Mouse (Mus musculus): Measurements from ENCODE around the gene Tsnaxip1. TPM values are rescaled to one million over a fixed set of nuclear protein-coding genes. Genes with fewer than 3 reads are reported as not detected.
"Not testable (repeated sequence)": the region's sequence is repeated elsewhere in the genome, so short reads cannot be mapped to it uniquely, and the experiment has no call there.

Gene Tsnaxip1
- polyA plus RNA-seq, 1 experiment from 2014 or later: 1.1 TPM

GRCm38 (mm10) chr8:105820925-105821324 lies 6.6 kb upstream of the Tsnaxip1 start:
- 0 out of 2 replicates have a peak, but pooled peaks have one; percentile 31 for ATAC-seq (ENCODE audit: low FRiP score, low read depth)
- H3K4me3 ChIP-seq: no peak overlapping the region
- no peak overlapping the region for H3K9ac ChIP-seq
- H3K36me3 ChIP-seq: peaks cover 34% of the 10 kb centered on the region
- 100% methylated on average over 1 of the region's 1 CpGs for WGBS
- H3K27me3 ChIP-seq: no peaks in the 10 kb centered on the region
- H3K4me1 ChIP-seq (replicated peaks): peaks cover 18% of the 10 kb centered on the region
- no peak overlapping the region for H3K27ac ChIP-seq (replicated peaks)
- H3K4me2 ChIP-seq: no peak overlapping the region
- no peaks in the 10 kb centered on the region for H3K9me3 ChIP-seq

GRCm38 (mm10) chr8:105825506-105825905 lies 2.0 kb upstream of the Tsnaxip1 start:
- Histone ChIP-seq H3K9me3 (no peaks in the 10 kb centered on the region), H3K4me3 (peak overlapping the region; percentile 99), H3K27me3 (no peaks in the 10 kb centered on the region), H3K4me1 (replicated peaks) (peaks cover 29% of the 10 kb centered on the region), H3K9ac (peak overlapping the region; percentile 95), H3K27ac (replicated peaks) (no peak overlapping the region), H3K36me3 (peaks cover 30% of the 10 kb centered on the region), H3K4me2 (peak overlapping the region; percentile 94)
- no peak for ATAC-seq (ENCODE audit: low FRiP score, low read depth)
- WGBS: 77% methylated on average over 4 of the region's 4 CpGs

- no peaks in the 10 kb centered on the region for H3K9me3 ChIP-seq
- H3K4me2 ChIP-seq: peak overlapping the region; percentile 94
- H3K4me3 ChIP-seq: peak overlapping the region; percentile 99
- H3K36me3 ChIP-seq: peaks cover 25% of the 10 kb centered on the region
- H3K9ac ChIP-seq: peak overlapping the region; percentile 95
- 11% methylated on average over 4 of the region's 4 CpGs for WGBS
- peak overlapping the region; percentile 81 for H3K27ac ChIP-seq (replicated peaks)
- H3K4me1 ChIP-seq (replicated peaks): peaks cover 29% of the 10 kb centered on the region
- no peak for ATAC-seq (ENCODE audit: low FRiP score, low read depth)
- no peaks in the 10 kb centered on the region for H3K27me3 ChIP-seq
These were observed 1.2 kb upstream of the Tsnaxip1 start for GRCm38 (mm10) chr8:105826379-105826778.

DNA sequence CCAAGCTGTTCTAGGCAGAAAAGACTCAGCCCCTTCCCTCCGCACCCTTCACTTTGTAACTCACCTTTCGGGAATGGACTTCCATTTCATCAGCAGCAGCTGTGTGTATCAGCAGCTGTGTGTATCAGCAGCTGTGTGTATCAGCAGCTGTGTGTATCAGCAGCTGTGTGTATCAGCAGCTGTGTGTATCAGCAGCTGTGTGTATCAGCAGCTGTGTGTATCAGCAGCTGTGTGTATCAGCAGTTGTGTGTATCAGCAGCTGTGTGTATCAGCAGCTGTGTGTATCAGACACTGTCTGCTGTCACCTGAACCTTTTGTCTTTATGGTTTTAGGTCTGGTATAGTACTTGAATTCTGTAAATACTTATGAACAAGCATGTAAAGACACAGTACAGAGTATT lies 6.2 kb downstream of the Tsnaxip1 start:
- H3K4me2 ChIP-seq; H3K9ac ChIP-seq; H3K4me1 ChIP-seq (replicated peaks); H3K27me3 ChIP-seq; H3K27ac ChIP-seq (replicated peaks); H3K9me3 ChIP-seq; ATAC-seq (ENCODE audit: low FRiP score, low read depth); H3K36me3 ChIP-seq; H3K4me3 ChIP-seq: not testable (repeated sequence)
- 87% methylated on average over 2 of the region's 2 CpGs for WGBS

GRCm38 (mm10) chr8:105835318-105835717 lies 7.8 kb downstream of the Tsnaxip1 start:
- ATAC-seq (ENCODE audit: low FRiP score, low read depth): no peak
- Histone ChIP-seq H3K27ac (replicated peaks) (no peak overlapping the region), H3K36me3 (no peaks in the 10 kb centered on the region), H3K4me2 (no peak overlapping the region), H3K27me3 (no peaks in the 10 kb centered on the region), H3K4me1 (replicated peaks) (no peaks in the 10 kb centered on the region), H3K4me3 (no peak overlapping the region), H3K9me3 (no peaks in the 10 kb centered on the region), H3K9ac (no peak overlapping the region)
- 29% methylated on average over 11 of the region's 11 CpGs for WGBS

DNA sequence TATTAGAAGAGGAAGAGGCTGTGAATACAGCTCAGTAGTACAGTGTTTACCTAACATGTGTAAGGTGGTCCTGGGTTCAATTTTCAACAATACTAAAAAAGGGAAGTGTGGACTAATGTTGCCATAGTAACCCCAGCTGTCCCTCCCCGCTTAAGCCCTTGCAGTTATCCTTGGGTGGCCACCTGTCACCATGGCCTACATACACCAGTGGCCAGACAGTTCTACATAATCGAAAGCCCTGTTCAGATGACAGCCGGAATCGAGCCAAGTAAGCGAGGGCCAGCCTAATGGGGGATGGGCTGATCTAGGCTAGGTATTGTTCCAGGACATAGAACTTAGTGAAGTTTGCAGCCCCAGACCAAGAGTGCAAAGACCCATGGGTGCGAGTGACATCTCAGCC lies 9.5 kb downstream of the Tsnaxip1 start:
- no peaks in the 10 kb centered on the region for H3K9me3 ChIP-seq
- H3K4me2 ChIP-seq: no peak overlapping the region
- H3K4me1 ChIP-seq (replicated peaks): no peaks in the 10 kb centered on the region
- H3K36me3 ChIP-seq: no peaks in the 10 kb centered on the region
- no peak overlapping the region for H3K4me3 ChIP-seq
- no peak overlapping the region for H3K27ac ChIP-seq (replicated peaks)
- ATAC-seq (ENCODE audit: low FRiP score, low read depth): no peak
- 81% methylated on average over 6 of the region's 6 CpGs for WGBS
- no peak overlapping the region for H3K9ac ChIP-seq
- no peaks in the 10 kb centered on the region for H3K27me3 ChIP-seq

GRCm38 (mm10) chr8:105839209-105839608 lies 11.7 kb downstream of the Tsnaxip1 start:
- no peak overlapping the region for H3K4me2 ChIP-seq
- 89% methylated on average over 5 of the region's 5 CpGs for WGBS
- no peak overlapping the region for H3K27ac ChIP-seq (replicated peaks)
- ATAC-seq (ENCODE audit: low FRiP score, low read depth): no peak
- H3K9ac ChIP-seq: no peak overlapping the region
- H3K4me3 ChIP-seq: no peak overlapping the region
- H3K27me3 ChIP-seq: no peaks in the 10 kb centered on the region
- H3K36me3 ChIP-seq: peaks cover 8% of the 10 kb centered on the region
- H3K4me1 ChIP-seq (replicated peaks): no peaks in the 10 kb centered on the region
- H3K9me3 ChIP-seq: no peaks in the 10 kb centered on the region

GRCm38 (mm10) chr8:105846678-105847077 lies 19.1 kb downstream of the Tsnaxip1 start:
- Histone ChIP-seq H3K4me2 (no peak overlapping the region), H3K27ac (replicated peaks) (no peak overlapping the region), H3K9me3 (no peaks in the 10 kb centered on the region), H3K36me3 (peaks cover 54% of the 10 kb centered on the region), H3K27me3 (no peaks in the 10 kb centered on the region), H3K4me3 (no peak overlapping the region), H3K4me1 (replicated peaks) (peaks cover 7% of the 10 kb centered on the region), H3K9ac (no peak overlapping the region)
- 92% methylated on average over 11 of the region's 11 CpGs for WGBS
- no peak for ATAC-seq (ENCODE audit: low FRiP score, low read depth)

DNA sequence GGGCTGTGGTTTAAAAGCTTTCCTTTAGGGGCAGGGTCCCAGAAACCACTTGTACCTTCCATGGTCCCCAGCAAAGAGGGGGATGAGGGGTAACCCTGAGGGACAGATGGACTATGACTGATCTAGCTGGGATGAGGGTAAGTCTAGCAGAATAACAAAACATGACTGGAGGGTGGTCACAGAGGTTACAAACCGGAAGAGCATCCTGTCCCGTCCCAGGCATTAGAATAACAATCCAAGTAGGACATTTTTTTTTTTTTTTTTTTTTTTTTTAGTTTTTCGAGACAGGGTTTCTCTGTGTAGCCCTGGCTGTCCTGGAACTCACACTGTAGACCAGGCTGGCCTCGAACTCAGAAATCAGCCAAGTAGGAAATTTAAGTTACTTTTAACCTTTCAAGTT lies 22.5 kb downstream of the Tsnaxip1 start:
- Histone ChIP-seq H3K27me3 (no peaks in the 10 kb centered on the region), H3K9ac (no peak overlapping the region), H3K4me2 (0 out of 2 replicates have a peak overlapping the region, but pooled peaks have one; percentile 41), H3K9me3 (no peaks in the 10 kb centered on the region), H3K36me3 (peaks cover 38% of the 10 kb centered on the region), H3K4me1 (replicated peaks) (peaks cover 17% of the 10 kb centered on the region), H3K27ac (replicated peaks) (no peak overlapping the region), H3K4me3 (no peak overlapping the region)
- 86% methylated on average over 4 of the region's 4 CpGs for WGBS
- ATAC-seq (ENCODE audit: low FRiP score, low read depth): no peak

DNA sequence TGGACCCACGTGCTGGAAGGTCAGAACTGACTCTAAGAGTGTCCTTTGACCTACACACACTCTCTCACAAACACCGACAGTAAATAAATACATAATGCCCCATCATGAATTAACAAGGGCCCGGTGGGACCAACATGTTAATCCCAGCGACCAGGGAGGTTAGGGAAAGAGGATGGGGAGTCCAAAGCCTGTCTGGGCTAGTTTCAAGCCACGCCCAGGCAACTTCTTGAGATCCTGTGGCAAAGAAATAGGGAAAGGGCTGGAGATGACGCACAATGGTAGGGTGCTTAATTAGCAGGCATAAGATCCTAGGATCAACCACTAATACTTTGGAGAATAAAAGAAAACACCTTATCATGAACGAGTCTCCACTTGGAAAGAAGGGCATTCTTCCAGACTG lies 23.1 kb downstream of the Tsnaxip1 start:
- H3K27ac ChIP-seq (replicated peaks): no peak overlapping the region
- H3K27me3 ChIP-seq: no peaks in the 10 kb centered on the region
- no peak for ATAC-seq (ENCODE audit: low FRiP score, low read depth)
- 0 out of 2 replicates have a peak overlapping the region, but pooled peaks have one; percentile 0 for H3K4me3 ChIP-seq
- H3K9ac ChIP-seq: no peak overlapping the region
- 83% methylated on average over 7 of the region's 7 CpGs for WGBS
- H3K4me2 ChIP-seq: peak overlapping the region; percentile 41
- H3K4me1 ChIP-seq (replicated peaks): peaks cover 20% of the 10 kb centered on the region
- H3K9me3 ChIP-seq: no peaks in the 10 kb centered on the region
- peaks cover 35% of the 10 kb centered on the region for H3K36me3 ChIP-seq

DNA sequence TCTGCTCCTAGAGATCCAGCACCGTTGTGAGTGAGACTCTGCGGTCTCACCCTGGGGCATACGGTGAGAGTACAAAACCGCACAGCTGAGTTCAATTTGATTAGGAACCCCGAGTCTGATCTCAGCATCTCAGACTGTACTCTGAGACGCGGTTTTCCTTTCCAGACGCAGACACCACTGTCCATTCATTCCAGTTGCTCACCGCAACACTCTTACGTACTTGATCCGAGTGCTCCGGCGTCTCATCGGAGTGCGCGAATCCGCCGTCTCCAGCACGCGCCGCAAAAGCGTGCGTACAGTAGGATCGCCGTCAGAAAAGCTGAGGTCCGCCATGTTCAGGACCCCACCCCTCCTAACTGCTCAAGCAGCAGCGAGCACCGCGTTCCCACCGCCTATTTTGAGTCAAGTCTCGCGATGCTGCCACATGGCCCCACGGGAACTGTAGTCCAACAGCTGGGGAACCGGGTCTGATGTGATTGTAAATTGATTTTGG lies 24.2 kb downstream of the Tsnaxip1 start:
- peaks cover 24% of the 10 kb centered on the region for H3K36me3 ChIP-seq
- H3K4me2 ChIP-seq: peak overlapping the region; percentile 74
- no peaks in the 10 kb centered on the region for H3K27me3 ChIP-seq
- peak; percentile 86 for ATAC-seq (ENCODE audit: low FRiP score, low read depth)
- WGBS: under 1% methylated on average over 34 of the region's 34 CpGs
- peaks cover 31% of the 10 kb centered on the region for H3K4me1 ChIP-seq (replicated peaks)
- H3K9ac ChIP-seq: peak overlapping the region; percentile 63
- peak overlapping the region; percentile 80 for H3K4me3 ChIP-seq
- H3K27ac ChIP-seq (replicated peaks): peak overlapping the region; percentile 84
- H3K9me3 ChIP-seq: no peaks in the 10 kb centered on the region

GRCm38 (mm10) chr8:105852146-105852729 lies 24.7 kb downstream of the Tsnaxip1 start:
- H3K27ac ChIP-seq (replicated peaks): peak overlapping the region; percentile 84
- H3K4me3 ChIP-seq: peak overlapping the region; percentile 80
- WGBS: 82% methylated on average over 12 of the region's 12 CpGs
- no peak overlapping the region for H3K9ac ChIP-seq
- H3K4me1 ChIP-seq (replicated peaks): peaks cover 36% of the 10 kb centered on the region
- H3K36me3 ChIP-seq: peaks cover 19% of the 10 kb centered on the region
- no peaks in the 10 kb centered on the region for H3K27me3 ChIP-seq
- no peak for ATAC-seq (ENCODE audit: low FRiP score, low read depth)
- peak overlapping the region; percentile 74 for H3K4me2 ChIP-seq
- H3K9me3 ChIP-seq: no peaks in the 10 kb centered on the region

DNA sequence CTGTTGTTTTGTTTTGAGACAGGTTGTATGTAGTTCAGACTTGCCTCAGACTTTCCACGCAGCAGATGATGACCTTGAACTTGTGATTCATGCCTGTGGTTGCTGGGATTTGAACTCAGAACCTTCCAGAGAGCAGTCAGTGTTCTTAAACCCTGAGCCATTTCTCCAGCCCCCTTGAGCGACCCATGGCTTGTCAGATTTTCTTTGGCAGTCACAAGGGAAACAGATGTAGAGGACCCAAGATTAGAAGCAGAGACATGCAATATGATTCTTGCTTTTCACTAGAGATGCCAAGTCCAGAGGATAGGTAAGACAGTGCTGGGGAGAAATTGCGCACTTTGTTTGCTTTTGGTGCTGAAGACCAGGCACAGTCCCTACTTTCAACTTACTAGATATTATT lies 25.6 kb downstream of the Tsnaxip1 start, which contains the start of gene Cenpt:
Cenpt (minus strand) TSS at position 101 of the 400 bp plus-strand sequence.
- no peak for ATAC-seq (ENCODE audit: low FRiP score, low read depth)
- H3K4me1 ChIP-seq (replicated peaks): peaks cover 46% of the 10 kb centered on the region
- peak within 1 kb of the TSS; percentile 80 for H3K4me3 ChIP-seq
- no peaks in the 10 kb centered on the region for H3K9me3 ChIP-seq
- H3K36me3 ChIP-seq: peaks cover 11% of the 10 kb centered on the region
- no peaks in the 10 kb centered on the region for H3K27me3 ChIP-seq
- H3K4me2 ChIP-seq: peak within 1 kb of the TSS; percentile 74; the same call in 1 of the 2 replicates
- no peak within 1 kb of the TSS for H3K9ac ChIP-seq
- WGBS: 95% methylated on average over 3 of the region's 3 CpGs
- peak within 1 kb of the TSS; percentile 84 for H3K27ac ChIP-seq (replicated peaks)
